Mouse (Mus musculus) WW6 (cell line): ENCODE data around the gene Ncs1.

ENCODE experiments used
- DNase-seq: peaks from one replicate; pipeline ENCODE4 v3.0.0-alpha.2; 2013; ENCODE audit warnings: low read depth, low spot score

Ncs1 gene

GRCm38 (mm10) chr2:31244216-31244615 lies 1.4 kb upstream of the Ncs1 start:
- no peak for DNase-seq

- DNase-seq, result no peak
Measured at GRCm38 (mm10) chr2:31245051-31245450, 572 bp upstream of the Ncs1 start.

- DNase-seq, result no peak
Measured at GRCm38 (mm10) chr2:31246251-31246971, 788 bp downstream of the Ncs1 start.

GRCm38 (mm10) chr2:31248856-31249255 lies 3.2 kb downstream of the Ncs1 start:
- DNase-seq, result no peak

- no peak for DNase-seq
Measured at GRCm38 (mm10) chr2:31252167-31252566, 6.5 kb downstream of the Ncs1 start.

GRCm38 (mm10) chr2:31253463-31253862 lies 7.8 kb downstream of the Ncs1 start:
- no peak for DNase-seq

- no peak for DNase-seq
Measured at GRCm38 (mm10) chr2:31254806-31255205, 9.2 kb downstream of the Ncs1 start.

- no peak for DNase-seq
Measured at GRCm38 (mm10) chr2:31255952-31256938, 10.6 kb downstream of the Ncs1 start.

GRCm38 (mm10) chr2:31257096-31257495 lies 11.5 kb downstream of the Ncs1 start:
- DNase-seq, result no peak

GRCm38 (mm10) chr2:31258609-31259366 lies 13.2 kb downstream of the Ncs1 start:
- no peak for DNase-seq

- DNase-seq, result no peak
Measured at GRCm38 (mm10) chr2:31259367-31259920, 13.8 kb downstream of the Ncs1 start.

GRCm38 (mm10) chr2:31260549-31260948 lies 14.9 kb downstream of the Ncs1 start:
- no peak for DNase-seq

GRCm38 (mm10) chr2:31263039-31263461 lies 17.4 kb downstream of the Ncs1 start:
- DNase-seq, result no peak

- no peak for DNase-seq
Measured at GRCm38 (mm10) chr2:31263746-31264378, 18.2 kb downstream of the Ncs1 start.

- no peak for DNase-seq
Measured at GRCm38 (mm10) chr2:31267447-31267846, 21.8 kb downstream of the Ncs1 start.

GRCm38 (mm10) chr2:31268631-31269030 lies 23.0 kb downstream of the Ncs1 start:
- no peak for DNase-seq

GRCm38 (mm10) chr2:31269188-31269587 lies 23.6 kb downstream of the Ncs1 start:
- no peak for DNase-seq

GRCm38 (mm10) chr2:31269847-31270246 lies 24.2 kb downstream of the Ncs1 start:
- no peak for DNase-seq

GRCm38 (mm10) chr2:31270470-31270869 lies 24.8 kb downstream of the Ncs1 start:
- DNase-seq, result no peak

GRCm38 (mm10) chr2:31271071-31271470 lies 25.4 kb downstream of the Ncs1 start:
- DNase-seq, result no peak

GRCm38 (mm10) chr2:31274993-31275392 lies 29.4 kb downstream of the Ncs1 start:
- DNase-seq, result no peak
